Comparison of ENCODE assay signal across 8 mouse cellular contexts in genomic region chr1:82596864-82597596, GRCm38 (mm10). TPM values are rescaled to one million over a fixed set of nuclear protein-coding genes. Genes with fewer than 3 reads are reported as not detected.
DNase-seq lines count a peak whose midpoint lies in the region.

No protein-coding gene starts in this region.

- DNase-seq in heart, postnatal 10 days, result peak; percentile 65 to 72
- DNase-seq in heart, adult 9 months (ENCODE audit: low spot score in 2 of 2), result no peak
- DNase-seq in adrenal gland, adult 18-20 months (ENCODE audit: low spot score in 2 of 2), result peak; percentile 41 to 45
- DNase-seq in kidney, adult 11 months, result peak; percentile 79
- DNase-seq in lung, postnatal 25 days (ENCODE audit: low spot score), result peak; percentile 56
- DNase-seq in adipocyte (ENCODE audit: low spot score), result no peak
- DNase-seq in retina, embryonic 14.5 days (ENCODE audit: low spot score), result no peak
- DNase-seq in spleen, adult 18-20 months, result no peak

- intact Hi-C loops in heart, postnatal 10 days (cut with DNase I), result no loop called here

RNA-seq across cellular contexts. Expression of gene Col4a3, which starts 10.3 kb away (rescaled TPM):
- total RNA-seq in heart, postnatal 10 days (2021), result 1 to 10 TPM; 3.5 to 3.6 TPM
- 1 to 10 TPM; 1.5 to 2.3 TPM for total RNA-seq in adrenal gland, adult 18-20 months (2021)

RNA-seq across cellular contexts. Expression of gene Col4a4, which starts 10.4 kb away (rescaled TPM):
- total RNA-seq in heart, postnatal 10 days (2021), result 10 to 100 TPM in 1 of 2 experiments, 1 to 10 TPM in 1; 8.9 to 10.6 TPM
- 1 to 10 TPM; 4.2 to 5.0 TPM for total RNA-seq in adrenal gland, adult 18-20 months (2021)

Comparison
In these comparisons a context has a peak if more than half of its experiments do, and no peak if none do; other contexts are left out.
1. DNase-seq: peak in heart, postnatal 10 days (2 of 2), adrenal gland, adult 18-20 months (2 of 2), kidney, adult 11 months (single experiment) and lung, postnatal 25 days (single experiment); none in heart, adult 9 months (0 of 2), adipocyte (single experiment), retina, embryonic 14.5 days (single experiment) and spleen, adult 18-20 months (0 of 2).